Mouse (Mus musculus) adipose tissue, adult 10 weeks (tissue): ENCODE measurements around the gene Gimap7. TPM values are rescaled to one million over a fixed set of nuclear protein-coding genes. Genes with fewer than 3 reads are reported as not detected.

ENCODE experiments used
- polyA plus RNA-seq: library from polyadenylated mRNA; stranded (reverse); fragments of 350-450 nt; fragmentation: Illumina TruSeq; extraction: RNeasy Lipid Tissue Mini Kit (QIAGEN cat#74804); gene quantifications from one replicate; pipeline ENCODE4 v1.2.3, GENCODE M21; 2014; ENCODE audit warnings: low read depth, low replicate concordance

The Gimap7 gene
- polyA plus RNA-seq = 0.68 TPM

GRCm38 (mm10) chr6:48718455-48718854, at the start of gene Gimap7, which contains the start of gene Gm28053:
Gimap7 (plus strand) TSS chr6:48718621.
Gm28053 (plus strand) TSS chr6:48718607.

GRCm38 (mm10) chr6:48675931-48676859, 42.2 kb upstream of the Gimap7 start, which contains the start of gene Gimap9:
Gimap9 (plus strand) TSS chr6:48676129.

GRCm38 (mm10) chr6:48684319-48684718, 34.1 kb upstream of the Gimap7 start, which contains the start of gene Gimap4:
Gimap4 (plus strand) TSS chr6:48684549.

GRCm38 (mm10) chr6:48738961-48739779, 20.7 kb downstream of the Gimap7 start, which contains the start of gene Gimap1:
Gimap1 (plus strand) TSS chr6:48739054.

GRCm38 (mm10) chr6:48745959-48746889, 27.8 kb downstream of the Gimap7 start, which contains the start of gene Gimap5:
Gimap5 (plus strand) TSS chr6:48746197.

GRCm38 (mm10) chr6:48770696-48771095, 52.3 kb downstream of the Gimap7 start, which contains the start of gene Gimap3:
Gimap3 (minus strand) TSS chr6:48770851.

Other genes with a start within 250 kb of the Gimap7 start
- 68.8 TPM for gene Atp6v0e2, start 181.0 kb upstream of the Gimap7 start, polyA plus RNA-seq
- 37.3 TPM for gene Lrrc61, start 163.8 kb upstream of the Gimap7 start, polyA plus RNA-seq
- 317 TPM for gene Rarres2, start 145.8 kb upstream of the Gimap7 start, polyA plus RNA-seq
- not detected for gene Gm45021, start 129.0 kb upstream of the Gimap7 start, polyA plus RNA-seq
- gene Repin1, start 124.7 kb upstream of the Gimap7 start, polyA plus RNA-seq = 31.7 TPM
- gene Gm44965, start 124.7 kb upstream of the Gimap7 start, polyA plus RNA-seq = not detected
- gene Zfp775, start 116.6 kb upstream of the Gimap7 start, polyA plus RNA-seq = 5.2 TPM
- gene AI854703, start 91.9 kb upstream of the Gimap7 start, polyA plus RNA-seq = 0.65 TPM
- 8.7 TPM for gene Gimap8, start 71.4 kb upstream of the Gimap7 start, polyA plus RNA-seq
- 6.5 TPM for gene Gimap9, start 42.5 kb upstream of the Gimap7 start, polyA plus RNA-seq
- gene Gimap4, start 34.1 kb upstream of the Gimap7 start, polyA plus RNA-seq = 19.0 TPM
- 22.4 TPM for gene Gimap6, start 10.4 kb upstream of the Gimap7 start, polyA plus RNA-seq
- gene Gm28053, start within 50 bp of the Gimap7 start, polyA plus RNA-seq = 1.7 TPM
- 5.4 TPM for gene Gimap1, start 20.4 kb downstream of the Gimap7 start, polyA plus RNA-seq
- 4.5 TPM for gene Gimap5, start 27.6 kb downstream of the Gimap7 start, polyA plus RNA-seq
- gene Gimap3, start 52.2 kb downstream of the Gimap7 start, polyA plus RNA-seq = 5.8 TPM
- gene Tmem176a, start 122.3 kb downstream of the Gimap7 start, polyA plus RNA-seq = 249 TPM
- gene Tmem176b, start 122.9 kb downstream of the Gimap7 start, polyA plus RNA-seq = 309 TPM
- 1.5 TPM for gene Aoc1, start 154.3 kb downstream of the Gimap7 start, polyA plus RNA-seq
- not detected for gene 1600015I10Rik, start 211.3 kb downstream of the Gimap7 start, polyA plus RNA-seq